Mouse (Mus musculus) midbrain, embryonic 14.5 days (tissue): ENCODE results near the gene Hira. TPM values are rescaled to one million over a fixed set of nuclear protein-coding genes. Genes with fewer than 3 reads are reported as not detected.
"Not testable (repeated sequence)": the region's sequence is repeated elsewhere in the genome, so short reads cannot be mapped to it uniquely, and the experiment has no call there.

Source experiments
- ATAC-seq: fragments of 200-750 bp; cut with Nextera tagmentation; 2 replicates; pipeline ENCODE4 v1.8.0; 2017; ENCODE audit warnings: moderate number of reproducible peaks, moderate library complexity; ENCODE audit not compliant: low FRiP score, low TSS enrichment
- DNase-seq: peaks from one replicate; pipeline ENCODE4 v3.0.0-alpha.2; 2015
- H3K27ac ChIP-seq: fragments of 300-500 bp; sonication (generic); replicated peaks from 2 replicates; pipeline ENCODE4 v1.5.1; 2014; ENCODE audit warnings: mild to moderate bottlenecking, low read depth, low read length, moderate library complexity
- H3K27me3 ChIP-seq: fragments of 300-500 bp; sonication (generic); 2 replicates; pipeline ENCODE4 v1.6.1; 2014; ENCODE audit warnings: low read length, control low read depth, mixed read lengths; ENCODE audit not compliant: control insufficient read depth, insufficient read depth
- H3K36me3 ChIP-seq: fragments of 300-500 bp; sonication (generic); 2 replicates; pipeline ENCODE4 v1.6.1; 2014; ENCODE audit warnings: low read length, control low read depth; ENCODE audit not compliant: control insufficient read depth, insufficient read depth
- H3K4me1 ChIP-seq: fragments of 300-500 bp; sonication (generic); 2 replicates; pipeline ENCODE4 v1.6.1; 2014; ENCODE audit warnings: mild to moderate bottlenecking, antibody characterized with exemption, low read length, control low read depth; ENCODE audit not compliant: control insufficient read depth, insufficient read depth
- H3K4me2 ChIP-seq: fragments of 300-500 bp; sonication (generic); 2 replicates; pipeline ENCODE4 v1.6.1; 2014; ENCODE audit warnings: mild to moderate bottlenecking, low read length, moderate library complexity
- H3K4me3 ChIP-seq: fragments of 300-500 bp; sonication (generic); replicated peaks from 2 replicates; pipeline ENCODE4 v1.5.1; 2014; ENCODE audit warnings: low read depth, low read length
- H3K9ac ChIP-seq: fragments of 300-500 bp; sonication (generic); replicated peaks from 2 replicates; pipeline ENCODE4 v1.6.1; 2014; ENCODE audit warnings: mild to moderate bottlenecking, low read length, moderate library complexity
- H3K9me3 ChIP-seq: fragments of 300-500 bp; sonication (generic); 2 replicates; pipeline ENCODE4 v1.6.1; 2016; ENCODE audit warnings: low read length, control low read depth, mixed read lengths; ENCODE audit not compliant: control insufficient read depth
- WGBS: fragments of 180-500 bp; shearing (Covaris S2); extraction: QIAGEN DNeasy Blood & Tissue Kit; methylation state at CpG from one replicate; pipeline ENCODE4 v1.1.7; 2014; 5-methylcytosine and 5-hydroxymethylcytosine counted together
- polyA plus RNA-seq: library from polyadenylated mRNA; unstranded; fragments of >200 nt; fragmentation: Nextera tagmentation; extraction: Ambion mirVana; gene quantifications from 2 replicates; pipeline ENCODE4 v1.2.1, GENCODE M21; 2014

Hira gene
- polyA plus RNA-seq, 1 experiment from 2014 or later = 23.4 TPM

- H3K36me3 ChIP-seq = no peaks in the 10 kb centered on the region
- no peak overlapping the region for H3K4me3 ChIP-seq
- ATAC-seq = no peak
- no peak overlapping the region for H3K4me2 ChIP-seq
- no peak overlapping the region for H3K9ac ChIP-seq
- no peaks in the 10 kb centered on the region for H3K27me3 ChIP-seq
- H3K4me1 ChIP-seq = no peaks in the 10 kb centered on the region
- WGBS = 89% methylated on average over 3 of the region's 3 CpGs
- DNase-seq = no peak
- no peak overlapping the region for H3K27ac ChIP-seq
- H3K9me3 ChIP-seq = no peaks in the 10 kb centered on the region
Measured at GRCm38 (mm10) chr16:18986381-18986780, 109.5 kb downstream of the Hira start.

- Histone ChIP-seq H3K36me3 (no peaks in the 10 kb centered on the region), H3K4me2 (no peak overlapping the region), H3K4me3 (no peak overlapping the region), H3K9me3 (no peaks in the 10 kb centered on the region), H3K4me1 (no peaks in the 10 kb centered on the region), H3K27ac (no peak overlapping the region), H3K27me3 (no peaks in the 10 kb centered on the region), H3K9ac (no peak overlapping the region)
- ATAC-seq (no peak), DNase-seq (no peak)
- WGBS = 91% methylated on average over 5 of the region's 5 CpGs
Measured at GRCm38 (mm10) chr16:18986860-18987259, 110.0 kb downstream of the Hira start.

DNA sequence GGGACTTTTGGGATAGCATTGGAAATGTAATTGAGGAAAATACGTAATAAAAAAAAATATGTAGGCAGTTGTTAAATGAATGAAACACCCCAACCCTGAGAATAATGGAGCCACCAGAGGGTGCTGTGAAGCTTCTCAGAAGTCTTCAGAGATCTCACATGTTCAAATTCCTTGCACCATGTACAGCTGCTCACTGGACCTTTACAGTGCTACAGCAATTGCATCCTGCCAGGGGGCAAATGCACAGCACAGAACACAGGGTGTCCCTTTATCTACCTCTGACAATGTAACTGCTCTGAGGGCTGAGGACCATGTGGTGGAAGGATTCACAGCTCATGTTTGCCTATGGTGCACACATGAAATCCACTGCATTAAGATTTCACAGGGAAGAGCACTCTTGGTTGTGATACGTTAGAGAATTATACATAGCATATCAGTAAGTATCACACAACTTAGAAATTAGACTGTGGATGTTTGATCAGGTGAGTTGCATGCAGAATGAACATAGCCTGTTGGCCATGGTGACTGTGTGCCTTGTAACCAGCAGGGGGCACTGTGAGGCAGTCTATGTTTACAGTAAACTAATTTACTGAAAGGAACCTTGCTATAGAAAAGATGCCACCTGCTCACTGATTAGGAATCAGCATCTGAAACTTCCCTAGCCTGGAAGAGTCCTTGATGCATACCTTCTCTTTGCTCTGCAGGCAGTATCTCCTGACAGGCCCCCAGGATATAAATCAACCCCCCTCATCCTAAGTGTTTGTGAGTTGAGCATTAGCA lies 126.0 kb downstream of the Hira start:
- peak; percentile 8 for DNase-seq
- H3K4me2 ChIP-seq, H3K9ac ChIP-seq, H3K27me3 ChIP-seq, H3K4me1 ChIP-seq, H3K36me3 ChIP-seq, H3K9me3 ChIP-seq, ATAC-seq, H3K4me3 ChIP-seq, H3K27ac ChIP-seq: not testable (repeated sequence)
- 45% methylated on average over 2 of the region's 2 CpGs for WGBS

GRCm38 (mm10) chr16:19003757-19004156 lies 126.9 kb downstream of the Hira start:
- Histone ChIP-seq H3K4me2 (no peak overlapping the region), H3K9ac (no peak overlapping the region), H3K9me3 (no peaks in the 10 kb centered on the region), H3K27ac (no peak overlapping the region), H3K4me3 (no peak overlapping the region), H3K36me3 (no peaks in the 10 kb centered on the region), H3K27me3 (no peaks in the 10 kb centered on the region), H3K4me1 (no peaks in the 10 kb centered on the region)
- 91% methylated on average over 1 of the region's 1 CpGs for WGBS
- ATAC-seq = no peak
- DNase-seq = no peak

DNA sequence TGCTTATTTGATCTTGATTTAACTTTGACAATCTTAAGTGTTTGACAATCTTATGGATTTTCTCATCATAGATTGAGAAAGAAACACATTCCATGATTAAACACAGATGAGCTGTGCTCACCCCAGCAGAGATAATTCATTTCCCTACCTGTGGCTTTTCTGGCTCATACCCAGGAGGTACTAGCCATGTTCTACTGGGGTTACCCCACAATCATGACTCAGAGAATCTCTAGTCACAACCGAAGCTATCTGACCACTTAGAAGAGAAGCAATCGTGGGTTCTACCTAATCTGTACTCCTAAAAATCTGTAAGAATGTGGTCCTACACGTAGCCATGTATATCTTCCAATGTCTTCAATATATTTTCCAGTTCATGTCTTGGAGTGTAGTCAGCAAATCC lies 128.5 kb downstream of the Hira start:
- Histone ChIP-seq H3K9me3 (no peaks in the 10 kb centered on the region), H3K27me3 (no peaks in the 10 kb centered on the region), H3K4me2 (no peak overlapping the region), H3K4me3 (no peak overlapping the region), H3K27ac (no peak overlapping the region), H3K36me3 (no peaks in the 10 kb centered on the region), H3K9ac (no peak overlapping the region), H3K4me1 (no peaks in the 10 kb centered on the region)
- ATAC-seq (no peak), DNase-seq (no peak)
- 75% methylated on average over 3 of the region's 3 CpGs for WGBS

DNA sequence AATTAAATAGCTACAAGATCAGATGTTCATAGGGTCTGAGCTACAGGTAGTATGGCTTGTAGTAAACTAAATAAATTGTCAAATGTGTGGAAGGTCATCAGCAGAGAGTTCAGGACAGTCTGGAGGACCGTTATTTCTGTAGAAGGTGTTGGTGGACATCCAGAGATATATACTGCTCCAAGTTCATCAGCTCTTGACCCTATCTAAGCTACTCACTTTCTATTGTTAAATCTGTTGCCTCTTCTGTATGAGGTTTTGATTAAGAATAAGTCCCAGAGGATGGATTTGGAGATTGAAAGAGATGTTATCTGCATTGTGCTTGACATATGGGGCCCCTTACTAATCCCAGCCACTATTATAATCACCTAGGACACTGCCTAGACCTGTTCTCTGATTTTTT lies 129.9 kb downstream of the Hira start:
- ATAC-seq (no peak), DNase-seq (no peak)
- H3K4me2 ChIP-seq = no peak overlapping the region
- no peak overlapping the region for H3K4me3 ChIP-seq
- H3K9me3 ChIP-seq = no peaks in the 10 kb centered on the region
- 87% methylated on average over 1 of the region's 1 CpGs for WGBS
- no peak overlapping the region for H3K27ac ChIP-seq
- no peaks in the 10 kb centered on the region for H3K36me3 ChIP-seq
- no peaks in the 10 kb centered on the region for H3K27me3 ChIP-seq
- H3K9ac ChIP-seq = no peak overlapping the region
- no peaks in the 10 kb centered on the region for H3K4me1 ChIP-seq

DNA sequence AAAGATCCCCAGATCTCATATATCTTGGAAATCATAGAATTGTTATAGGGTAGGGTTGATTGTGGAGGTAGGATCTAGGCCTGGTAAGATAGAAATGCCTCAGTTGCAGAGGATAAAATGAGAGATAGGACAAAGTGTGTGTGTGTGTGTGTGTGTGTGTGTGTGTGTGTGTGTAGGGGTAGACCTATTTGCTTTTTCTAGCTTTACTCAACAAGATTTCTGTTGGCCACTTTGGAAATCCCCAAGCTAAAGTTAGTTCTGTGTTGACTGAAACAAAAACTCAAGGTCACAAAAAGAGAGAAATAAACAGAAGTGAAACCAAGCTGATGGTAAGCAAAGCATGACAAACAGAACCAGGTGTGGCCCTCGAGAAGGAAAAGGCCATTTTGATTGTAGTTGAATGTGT lies 130.4 kb downstream of the Hira start:
- not testable (repeated sequence) for H3K27ac ChIP-seq, H3K4me2 ChIP-seq, H3K36me3 ChIP-seq, H3K4me1 ChIP-seq, H3K27me3 ChIP-seq, H3K9ac ChIP-seq, H3K9me3 ChIP-seq, ATAC-seq, DNase-seq, H3K4me3 ChIP-seq
- 50% methylated on average over 1 of the region's 1 CpGs for WGBS

- H3K4me1 ChIP-seq = no peaks in the 10 kb centered on the region
- no peak overlapping the region for H3K27ac ChIP-seq
- ATAC-seq (no peak), DNase-seq (no peak)
- H3K4me3 ChIP-seq = no peak overlapping the region
- H3K9ac ChIP-seq = no peak overlapping the region
- no peaks in the 10 kb centered on the region for H3K36me3 ChIP-seq
- H3K27me3 ChIP-seq = no peaks in the 10 kb centered on the region
- H3K9me3 ChIP-seq = no peaks in the 10 kb centered on the region
- WGBS = 85% methylated on average over 2 of the region's 2 CpGs
- H3K4me2 ChIP-seq = no peak overlapping the region
Measured at GRCm38 (mm10) chr16:19010710-19011109, 133.9 kb downstream of the Hira start.

DNA sequence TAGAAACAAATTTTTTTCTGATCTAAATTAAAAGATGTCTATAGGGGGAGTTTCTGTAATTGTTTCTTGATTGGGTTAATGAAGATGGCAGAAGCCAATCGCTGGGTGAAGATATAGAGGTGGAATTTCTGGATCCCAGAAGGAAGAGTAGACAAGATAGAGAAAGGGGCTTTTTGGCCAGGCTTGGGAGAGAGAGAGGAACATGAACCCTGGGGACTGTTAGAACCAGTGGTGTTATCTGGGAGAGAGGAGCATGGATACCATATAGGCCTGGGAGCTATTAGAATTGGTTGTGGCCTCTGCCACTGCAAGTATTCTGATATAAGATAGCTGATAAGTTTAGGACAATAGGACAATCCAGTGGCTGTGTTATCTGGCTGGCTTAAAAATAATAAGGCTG lies 136.7 kb downstream of the Hira start:
- Histone ChIP-seq H3K27me3 (no peaks in the 10 kb centered on the region), H3K9me3 (no peaks in the 10 kb centered on the region)
- WGBS = 73% methylated on average over 1 of the region's 1 CpGs

More for the DNA sequence above, 136.7 kb downstream of the Hira start:
- Histone ChIP-seq H3K4me2 (no peak overlapping the region), H3K4me3 (no peak overlapping the region), H3K9ac (no peak overlapping the region), H3K36me3 (no peaks in the 10 kb centered on the region), H3K4me1 (no peaks in the 10 kb centered on the region), H3K27ac (no peak overlapping the region)
- ATAC-seq = no peak
- no peak for DNase-seq
